Mouse (Mus musculus) kidney, adult 9 months (tissue): ENCODE data around the gene Ccdc162.
"Not testable (repeated sequence)": the region's sequence is repeated elsewhere in the genome, so short reads cannot be mapped to it uniquely, and the experiment has no call there.

Experiments
- DNase-seq: peaks from one replicate; pipeline ENCODE4 v3.0.0; 2022

Gene Ccdc162

DNA sequence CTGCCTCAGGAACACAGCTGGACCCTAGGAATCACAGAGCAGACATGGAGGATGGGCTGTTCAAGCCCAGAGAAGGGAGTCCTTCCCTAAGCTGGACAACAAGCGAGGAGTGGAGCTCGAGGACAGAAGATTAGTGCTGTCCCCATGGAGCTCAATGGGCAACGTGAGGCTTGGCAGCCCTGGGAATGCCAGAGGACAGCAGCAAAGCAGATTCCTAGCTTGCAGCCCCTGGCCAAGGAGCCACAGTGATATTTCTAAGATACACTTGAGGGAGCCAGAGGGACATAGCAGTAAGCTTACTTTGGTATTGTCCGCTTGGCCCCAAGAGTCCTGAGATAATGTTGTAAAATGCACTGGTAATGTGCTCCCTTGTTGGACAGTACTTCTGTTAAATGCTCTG is 25.5 kb downstream of the Ccdc162 start:
- DNase-seq = no peak

DNA sequence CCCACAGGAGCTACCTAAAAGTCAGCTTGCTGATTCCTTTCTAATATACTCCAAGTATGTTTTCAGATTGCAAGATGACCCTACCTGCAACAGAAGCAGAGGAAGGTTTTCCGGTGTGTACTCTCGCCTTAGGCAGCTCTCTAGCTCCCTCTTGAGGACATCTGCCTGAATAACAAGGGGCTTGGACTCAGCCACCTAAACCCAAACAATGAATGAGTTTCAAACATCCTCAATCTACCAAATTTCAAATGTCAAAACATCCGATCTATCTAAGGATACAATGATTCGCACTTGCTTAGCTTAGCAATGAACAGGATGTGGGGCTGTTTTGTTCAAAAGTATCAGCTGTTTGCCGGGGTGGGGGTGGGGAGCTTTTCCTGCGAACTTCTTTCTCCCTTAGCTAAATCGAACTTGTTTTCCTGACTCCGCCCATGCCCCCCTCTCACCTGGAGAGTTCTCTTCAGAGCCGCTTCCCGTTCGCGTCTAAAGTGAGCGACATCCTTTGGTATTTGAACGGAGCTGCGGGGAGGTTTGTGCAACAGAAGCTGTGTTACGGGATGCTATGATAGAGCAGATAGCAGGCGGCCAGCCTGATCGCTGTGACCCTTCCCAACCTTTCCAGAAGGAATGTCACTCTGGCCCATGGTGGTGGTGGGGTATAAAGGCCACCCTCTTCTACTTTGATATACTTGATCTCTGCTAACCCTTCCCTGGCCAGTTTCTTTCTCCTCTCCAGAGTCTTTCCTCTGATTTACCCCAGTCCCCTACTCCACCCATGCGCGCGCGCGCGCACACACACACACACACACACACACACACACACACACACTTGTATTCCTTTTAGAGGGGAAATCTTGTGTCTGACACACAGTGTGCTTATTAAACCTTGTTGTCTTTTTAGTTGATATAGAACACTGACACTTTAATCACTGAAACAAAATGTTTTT is 26.2 kb downstream of the Ccdc162 start:
- DNase-seq = peak; percentile 79

GRCm38 (mm10) chr10:41684548-41684996 is 31.9 kb downstream of the Ccdc162 start:
- DNase-seq = peak; percentile 85

DNA sequence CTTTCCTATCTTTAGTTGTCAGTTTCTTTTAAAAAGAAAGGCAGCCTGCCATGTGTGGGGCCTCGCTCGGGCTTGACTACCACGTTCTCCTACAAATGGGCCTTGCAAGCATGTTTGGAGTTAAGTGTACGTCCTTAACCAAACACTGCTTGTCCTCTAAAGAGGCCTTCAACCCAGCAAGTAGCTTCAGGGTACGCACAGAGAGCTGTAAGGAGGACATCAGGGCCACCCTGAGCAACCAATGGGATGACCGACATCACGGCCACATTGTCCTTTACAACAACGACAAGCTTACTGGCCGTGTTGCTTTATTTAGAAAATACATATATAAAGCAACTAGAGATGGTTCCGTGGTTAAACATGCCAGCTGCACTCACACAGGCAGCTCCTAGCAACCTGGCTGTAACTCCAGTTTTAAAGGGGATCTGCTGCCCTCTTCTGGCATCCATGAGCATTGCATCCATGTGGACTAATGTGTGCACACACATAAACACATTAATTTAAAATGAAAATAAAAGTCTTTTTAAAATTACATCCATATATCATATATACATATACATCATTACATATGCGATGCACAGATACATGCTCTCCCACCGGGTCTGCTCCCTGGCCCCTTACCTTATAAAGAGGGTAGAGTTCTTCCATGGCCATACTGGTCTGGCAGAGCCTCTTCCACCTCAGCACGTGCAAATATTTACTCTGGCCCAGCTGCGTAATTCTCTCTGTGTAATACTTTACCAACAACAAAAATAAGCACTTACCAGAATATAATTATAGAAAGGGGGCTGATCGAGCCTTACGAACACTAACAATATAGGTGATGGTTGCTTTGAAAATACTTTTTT is 33.7 kb downstream of the Ccdc162 start:
- peak; percentile 93 for DNase-seq

GRCm38 (mm10) chr10:41678746-41679360 is 37.6 kb downstream of the Ccdc162 start:
- peak; percentile 81 for DNase-seq

GRCm38 (mm10) chr10:41677396-41677795 is 39.0 kb downstream of the Ccdc162 start:
- DNase-seq = peak; percentile 66

DNA sequence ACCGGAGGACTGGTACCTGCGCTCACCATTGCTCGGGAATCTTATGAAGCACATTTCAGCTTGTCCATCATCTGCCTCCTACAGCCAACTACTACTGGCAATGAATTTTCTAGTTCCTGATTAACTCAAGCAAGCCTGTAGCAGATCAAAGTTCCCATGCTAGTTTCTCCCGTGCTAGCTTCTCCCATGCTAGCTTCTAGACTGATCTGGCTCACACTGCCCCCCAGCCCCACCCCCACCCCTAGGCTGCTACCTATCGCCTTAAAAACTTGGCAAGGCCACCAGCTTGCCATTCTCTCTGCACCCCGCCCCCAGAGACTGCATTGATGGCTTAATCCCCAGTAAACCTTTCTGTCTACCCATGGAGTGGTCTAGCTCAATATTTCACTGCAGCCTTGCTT is 39.8 kb downstream of the Ccdc162 start:
- DNase-seq = peak; percentile 88

DNA sequence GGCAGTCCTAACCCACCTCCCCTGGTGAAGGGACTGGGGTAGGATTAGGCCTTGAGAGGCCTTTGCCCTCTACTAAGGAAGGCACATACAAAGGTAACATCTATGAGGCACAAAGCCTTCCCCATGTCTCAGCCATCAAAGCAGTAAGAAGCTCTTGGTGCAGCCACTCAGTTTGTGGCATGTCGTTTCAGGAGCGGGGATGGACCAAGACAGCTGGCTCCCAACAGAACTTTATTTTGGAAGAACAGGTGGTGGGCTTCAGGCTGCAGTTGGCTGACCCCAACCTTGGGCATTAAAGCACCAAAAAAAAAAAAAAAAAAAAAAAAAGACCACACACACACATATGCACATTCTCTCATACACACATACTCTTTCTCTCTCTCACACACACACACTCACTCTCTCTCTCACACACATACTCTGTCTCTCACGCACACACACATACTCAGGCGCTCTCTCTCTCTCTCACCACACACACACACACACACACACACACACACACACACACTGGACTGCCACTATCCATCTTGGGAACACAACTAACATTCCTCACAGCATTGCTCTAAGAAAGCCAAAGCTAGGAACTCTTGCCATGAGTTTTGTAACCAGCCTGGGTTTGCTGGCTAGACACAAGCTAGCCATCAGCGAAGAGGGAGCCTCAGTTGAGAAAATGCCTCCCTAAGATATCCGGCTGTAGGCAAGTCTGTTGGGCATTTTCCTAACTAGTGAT is 40.4 kb downstream of the Ccdc162 start:
- no peak for DNase-seq

GRCm38 (mm10) chr10:41675243-41675642 is 41.2 kb downstream of the Ccdc162 start:
- DNase-seq = no peak

DNA sequence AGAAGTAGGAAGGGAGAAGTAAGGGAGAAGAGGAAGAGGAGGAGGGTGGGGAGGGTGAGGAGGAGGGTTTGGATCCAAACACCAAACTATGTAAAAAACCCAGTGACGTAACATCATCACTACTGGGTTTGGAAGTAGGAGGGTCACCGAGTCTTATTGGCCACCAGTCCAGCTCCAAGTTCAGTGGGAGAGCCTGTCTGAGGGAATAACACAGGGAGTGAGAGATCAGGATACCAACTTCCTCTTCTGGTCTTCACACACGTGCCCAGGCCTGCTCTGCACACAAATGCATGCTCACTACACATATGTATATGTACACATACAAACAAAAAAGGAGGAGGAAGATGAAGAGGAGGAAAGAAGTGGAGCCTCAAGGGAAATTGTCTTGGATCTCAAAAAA is 42.1 kb downstream of the Ccdc162 start:
- DNase-seq = no peak

DNA sequence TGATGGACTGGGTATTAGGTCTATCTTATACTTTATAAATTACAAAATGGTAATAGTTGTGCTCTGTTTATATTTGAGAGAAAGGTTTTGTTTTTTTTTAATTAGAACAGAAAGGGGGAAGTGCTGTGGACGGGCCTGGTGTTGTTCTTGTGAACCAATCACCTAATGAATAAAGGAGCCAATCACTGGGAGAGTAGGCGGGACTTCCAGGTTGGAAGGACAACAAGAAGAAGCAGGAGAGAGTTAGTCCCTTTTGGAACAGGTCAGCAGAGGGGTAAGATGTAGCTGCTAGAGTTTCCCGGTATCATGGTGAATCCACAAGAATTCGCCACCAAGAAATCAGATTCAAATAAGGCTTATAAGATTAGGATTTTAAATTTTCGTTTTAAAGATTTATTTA is 46.2 kb downstream of the Ccdc162 start:
- no peak for DNase-seq

GRCm38 (mm10) chr10:41665498-41665897 is 50.9 kb downstream of the Ccdc162 start:
- DNase-seq = no peak

GRCm38 (mm10) chr10:41659671-41660070 is 56.8 kb downstream of the Ccdc162 start:
- not testable (repeated sequence) for DNase-seq

DNA sequence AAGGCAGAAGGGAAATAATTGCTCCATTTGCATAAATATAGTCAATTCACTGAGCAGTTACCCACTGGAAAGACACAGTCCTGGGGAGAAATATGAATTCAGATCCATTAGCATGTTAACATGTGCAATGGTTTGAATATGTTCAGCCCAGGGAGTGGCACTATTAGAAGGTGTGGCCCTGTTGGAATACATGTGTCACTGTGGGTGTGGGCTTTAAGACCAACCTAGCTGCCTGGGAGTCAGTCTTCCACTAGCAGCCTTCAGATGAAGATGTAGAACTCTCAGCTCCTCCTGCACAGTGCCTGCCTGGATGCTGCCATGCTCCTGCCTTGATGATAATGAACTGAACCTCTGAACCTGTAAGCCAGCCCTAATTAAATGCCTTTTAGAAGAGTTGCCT is 60.8 kb downstream of the Ccdc162 start:
- not testable (repeated sequence) for DNase-seq

- DNase-seq = no peak
Measured at GRCm38 (mm10) chr10:41652988-41653387, 63.4 kb downstream of the Ccdc162 start.

DNA sequence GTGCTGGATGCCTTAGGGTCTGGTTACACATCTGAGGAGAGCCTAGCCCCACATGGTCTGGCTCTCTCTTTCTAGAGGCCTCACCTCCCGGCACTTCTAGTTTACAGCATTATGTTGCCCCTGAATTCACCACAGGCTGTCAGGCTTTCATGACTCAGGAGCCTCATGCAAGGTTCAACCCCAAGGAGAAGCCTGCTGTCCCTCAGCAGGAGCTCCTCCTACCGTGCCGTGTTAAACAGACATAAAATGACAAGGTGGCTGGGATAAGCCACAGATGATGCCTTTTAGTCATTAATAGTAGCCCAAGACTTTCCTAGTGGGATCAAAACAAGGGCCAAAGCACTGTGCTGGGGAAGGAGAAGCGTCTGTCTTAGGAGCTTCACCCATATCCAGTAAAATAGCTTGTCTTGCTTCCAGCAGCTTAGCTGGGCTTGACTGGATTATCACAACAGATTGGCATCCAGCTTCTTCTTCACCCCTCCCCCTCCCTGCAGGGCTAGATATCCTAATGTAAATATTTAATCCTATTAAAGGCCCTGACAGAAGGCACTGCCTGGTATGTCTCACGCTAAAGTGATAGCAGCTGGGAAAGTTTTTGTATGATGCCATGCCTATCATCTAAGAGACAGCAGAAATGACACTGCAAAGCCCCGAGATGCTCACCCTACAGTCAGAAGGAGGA is 64.2 kb downstream of the Ccdc162 start:
- no peak for DNase-seq

DNA sequence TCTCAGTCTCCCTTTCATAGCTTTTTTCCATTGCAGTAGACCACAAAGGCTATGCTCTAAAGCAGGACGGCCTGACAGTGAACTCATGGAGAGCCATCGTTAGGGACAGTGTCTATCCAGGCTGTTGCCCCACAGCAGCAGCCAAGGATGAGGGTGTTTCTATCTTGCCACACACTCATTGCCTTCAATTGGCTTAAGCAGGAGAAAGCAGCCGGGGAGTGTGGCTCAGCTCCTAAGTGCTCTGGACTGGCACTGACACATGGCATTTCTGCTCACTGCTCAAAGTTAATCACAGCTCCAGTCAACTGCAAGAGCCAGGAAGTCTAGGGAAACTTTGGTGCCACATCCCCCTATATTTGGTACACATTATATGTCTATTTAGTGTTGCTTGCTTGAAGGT is 64.9 kb downstream of the Ccdc162 start:
- DNase-seq = no peak

GRCm38 (mm10) chr10:41649186-41649585 is 67.2 kb downstream of the Ccdc162 start:
- no peak for DNase-seq

DNA sequence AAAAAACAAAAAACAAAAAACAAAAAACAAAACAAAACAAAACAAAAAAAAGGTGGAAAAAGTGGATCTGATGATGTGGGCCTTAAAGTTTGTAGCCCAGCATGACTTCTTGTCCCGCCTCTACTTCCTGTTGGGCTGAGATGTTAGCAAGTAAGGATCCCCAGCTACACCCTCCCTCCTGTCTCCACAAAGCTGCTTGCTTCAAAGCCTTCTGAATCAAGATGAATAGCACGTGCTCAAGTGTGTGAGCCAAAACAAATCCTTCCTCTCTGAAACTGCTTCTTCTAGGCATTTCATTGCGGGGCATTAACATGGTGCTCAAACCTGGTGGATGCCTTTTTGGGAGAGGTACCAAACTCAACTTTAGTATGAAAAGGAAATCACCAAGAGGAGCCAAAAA is 77.7 kb downstream of the Ccdc162 start:
- no peak for DNase-seq

- DNase-seq = no peak
Measured at GRCm38 (mm10) chr10:41635276-41636033, 81.0 kb downstream of the Ccdc162 start.

DNA sequence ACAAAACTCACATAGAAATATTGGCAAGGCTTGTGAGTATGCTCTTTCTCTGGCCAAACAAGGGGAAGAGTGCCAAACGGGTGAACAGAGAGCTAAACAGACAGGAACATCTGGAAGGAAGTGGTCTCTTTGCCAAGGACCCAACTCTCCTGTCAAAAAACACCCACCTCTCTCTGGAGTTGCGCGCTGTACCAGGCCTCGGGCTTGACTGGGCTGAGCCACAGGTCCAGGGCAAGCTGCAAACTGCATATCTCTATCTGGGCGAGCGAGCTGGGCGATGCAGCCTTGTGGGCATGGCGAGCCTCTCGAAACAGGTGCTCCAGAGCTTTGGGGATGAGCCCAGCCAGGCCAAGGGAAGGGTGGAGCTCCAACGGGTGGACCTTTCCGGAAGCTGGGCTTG is 82.6 kb downstream of the Ccdc162 start:
- no peak for DNase-seq
